Mouse (Mus musculus): ENCODE measurements at regions not wholly inside any gene's neighbourhood (a gene's known extent, or its start where the extent isn't known, plus 50 kb on each side); places are given as distances from the start of the nearest gene placed in this dataset.

DNA sequence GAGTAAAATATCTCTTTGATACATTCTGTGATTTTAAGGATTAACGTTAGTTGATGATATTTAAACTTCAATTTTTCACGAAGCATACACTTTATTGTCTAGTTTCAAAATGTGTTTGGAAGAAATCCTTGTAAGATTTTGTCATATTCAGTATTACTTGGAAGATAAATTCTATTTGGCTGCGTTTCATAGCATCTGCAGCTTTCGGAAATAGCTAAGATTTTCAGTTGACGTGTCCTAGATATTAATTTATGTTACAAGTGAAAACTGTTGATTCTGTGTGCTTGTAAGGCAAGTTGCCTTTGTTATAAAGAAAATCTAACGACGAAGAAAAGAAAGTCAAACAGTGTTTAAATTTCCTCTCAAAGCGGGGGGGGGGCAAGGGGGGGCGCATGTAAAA, 284.5 kb downstream of the Trim52 start:
- no peak overlapping the region for H3K27ac ChIP-seq
- TF ChIP-seq CTCF (IDR thresholded peaks at IDR 0.05), result no peak
- intact Hi-C loops (cut with DNase I), result no loop called here
- DNase-seq (ENCODE audit: extremely low spot score in 1 of 2, low spot score in 2 of 2), result no peak
- no peak overlapping the region for H3K4me3 ChIP-seq

DNA sequence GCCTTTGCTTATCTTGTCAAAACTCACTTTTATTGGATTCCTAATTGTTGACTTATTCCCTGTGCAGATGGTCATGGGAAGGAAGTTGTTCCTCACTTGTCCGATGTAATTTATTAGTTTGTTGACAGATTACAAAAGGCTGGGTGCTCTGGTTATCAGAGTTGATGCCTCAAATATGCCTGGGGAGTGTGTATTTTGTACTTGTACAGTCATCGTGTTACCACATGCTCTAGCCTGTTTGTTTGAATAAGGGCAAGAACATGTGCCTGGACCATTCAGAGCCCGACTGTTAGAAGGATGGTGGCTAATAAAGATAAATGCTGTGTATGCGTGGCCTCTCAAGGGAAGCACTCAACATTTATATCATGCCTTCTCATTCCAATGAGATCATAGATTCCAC, 288.0 kb downstream of the Trim52 start:
- intact Hi-C loops (cut with DNase I), result no loop called here
- no peak for TF ChIP-seq CTCF (IDR thresholded peaks at IDR 0.05)
- no peak overlapping the region for H3K4me3 ChIP-seq
- H3K27ac ChIP-seq, result no peak overlapping the region
- DNase-seq (ENCODE audit: extremely low spot score in 1 of 2, low spot score in 2 of 2), result no peak

DNA sequence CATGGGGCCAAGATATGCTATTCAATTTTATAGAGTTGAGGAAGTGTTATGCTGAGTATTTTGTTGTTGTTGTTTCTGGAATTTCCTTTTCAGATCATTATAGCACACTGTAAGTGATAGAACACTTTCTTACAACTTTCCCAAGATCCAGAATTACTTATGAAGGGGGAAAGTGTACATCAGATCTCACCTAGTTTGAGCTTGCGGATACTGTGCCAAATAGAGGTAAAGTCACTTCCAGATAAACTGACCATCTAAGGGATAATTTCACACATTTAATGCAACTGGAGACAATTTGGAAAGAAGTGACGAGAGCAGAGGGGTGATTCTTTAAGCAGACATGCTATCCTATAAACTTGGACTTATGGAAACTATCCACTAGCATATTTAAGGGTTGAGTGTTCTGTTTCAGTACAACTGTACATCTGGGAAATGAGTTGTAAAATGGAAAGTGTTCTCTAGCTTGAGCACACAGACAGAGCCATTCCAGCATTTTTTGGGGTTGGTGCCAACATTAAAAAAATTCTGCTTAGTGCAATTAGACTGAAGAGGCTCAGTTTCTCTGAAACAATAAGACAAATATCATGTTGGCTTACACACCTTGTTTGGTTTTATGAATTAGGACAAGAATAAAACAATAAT, 307.0 kb downstream of the Trim52 start:
- H3K27ac ChIP-seq, result no peak overlapping the region
- DNase-seq (ENCODE audit: extremely low spot score in 1 of 2, low spot score in 2 of 2), result no peak
- H3K4me3 ChIP-seq, result no peak overlapping the region
- intact Hi-C loops (cut with DNase I), result no loop called here
- no peak for TF ChIP-seq CTCF (IDR thresholded peaks at IDR 0.05)

- Histone ChIP-seq H3K4me3 (no peak overlapping the region), H3K27ac (no peak overlapping the region)
- DNase-seq (ENCODE audit: extremely low spot score in 1 of 2, low spot score in 2 of 2), result no peak
- intact Hi-C loops (cut with DNase I), result no loop called here
- no peak for TF ChIP-seq CTCF (IDR thresholded peaks at IDR 0.05)
These were observed 318.7 kb downstream of the Trim52 start for GRCm38 (mm10) chr14:106424714-106425113.

DNA sequence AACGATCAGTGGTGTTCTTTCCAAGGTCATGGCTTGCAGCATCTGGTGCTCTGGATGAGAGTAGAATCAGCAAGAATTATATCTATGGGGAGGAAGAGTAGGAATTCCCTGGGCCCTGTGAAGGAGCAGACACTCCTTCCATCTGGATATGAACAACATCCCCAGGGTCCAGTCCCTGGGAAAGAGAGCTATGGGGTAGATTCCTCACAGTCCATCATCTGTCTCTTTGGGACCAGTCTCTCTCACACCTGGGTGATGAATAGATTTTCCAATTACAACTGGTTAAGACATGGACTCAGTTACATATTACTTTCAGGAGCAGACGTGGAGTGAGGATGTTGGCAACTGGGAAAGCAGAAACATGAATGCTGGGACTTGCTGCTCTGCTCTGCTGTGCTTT, 322.6 kb downstream of the Trim52 start:
- TF ChIP-seq CTCF (IDR thresholded peaks at IDR 0.05), result no peak
- intact Hi-C loops (cut with DNase I), result no loop called here
- H3K27ac ChIP-seq, result no peak overlapping the region
- no peak for DNase-seq (ENCODE audit: extremely low spot score in 1 of 2, low spot score in 2 of 2)
- no peak overlapping the region for H3K4me3 ChIP-seq

GRCm38 (mm10) chr14:106439282-106439681, 333.3 kb downstream of the Trim52 start:
- intact Hi-C loops (cut with DNase I), result loop anchor here (2.0 kb wide), 1 partner anchor 62 kb away; no protein-coding TSS in a partner anchor
- DNase-seq (ENCODE audit: extremely low spot score in 1 of 2, low spot score in 2 of 2), result peak; percentile 56 to 65
- Histone ChIP-seq H3K4me3 (no peak overlapping the region), H3K27ac (no peak overlapping the region)
- TF ChIP-seq CTCF (IDR thresholded peaks at IDR 0.05), result peak; percentile 91

DNA sequence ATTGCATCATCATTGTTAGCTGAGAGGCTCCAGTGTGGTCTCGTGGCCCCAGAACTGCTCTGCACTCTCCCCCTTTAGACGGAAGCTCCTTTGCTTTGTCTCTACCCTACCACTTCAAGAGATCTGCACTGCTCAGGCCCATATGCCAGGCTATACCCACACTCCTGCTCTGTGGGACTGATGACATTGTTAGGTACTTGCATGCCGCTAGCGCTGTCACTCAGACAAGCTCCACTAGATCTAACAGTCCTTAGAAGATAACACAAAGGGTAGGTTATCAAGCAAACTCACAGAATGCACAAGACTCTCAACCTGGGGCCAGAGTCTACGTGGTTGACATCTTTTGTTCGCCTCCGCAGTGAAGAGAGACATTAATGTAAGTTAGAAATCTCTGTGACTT, 383.1 kb downstream of the Trim52 start:
- Histone ChIP-seq H3K27ac (no peak overlapping the region), H3K4me3 (no peak overlapping the region)
- DNase-seq (ENCODE audit: extremely low spot score in 1 of 2, low spot score in 2 of 2), result no peak
- intact Hi-C loops (cut with DNase I), result no loop called here
- no peak for TF ChIP-seq CTCF (IDR thresholded peaks at IDR 0.05)

GRCm38 (mm10) chr14:106491389-106491788, 385.4 kb downstream of the Trim52 start:
- no peak for TF ChIP-seq CTCF (IDR thresholded peaks at IDR 0.05)
- no peak overlapping the region for H3K27ac ChIP-seq
- intact Hi-C loops (cut with DNase I), result no loop called here
- no peak for DNase-seq (ENCODE audit: extremely low spot score in 1 of 2, low spot score in 2 of 2)
- H3K4me3 ChIP-seq, result no peak overlapping the region

- Histone ChIP-seq H3K4me3 (peak overlapping the region; percentile 36), H3K27ac (peak overlapping the region; percentile 33)
- intact Hi-C loops (cut with DNase I), result loop anchor here (2.0 to 10.0 kb wide), 4 partner anchors 62 to 1186 kb away; partner anchors contain the start of gene Spry2
- peak; percentile 90 for TF ChIP-seq CTCF (IDR thresholded peaks at IDR 0.05)
- DNase-seq (ENCODE audit: extremely low spot score in 1 of 2, low spot score in 2 of 2), result peak in 1 of 2 experiments; percentile 20
These were observed 394.5 kb downstream of the Trim52 start for GRCm38 (mm10) chr14:106500344-106501135.

- Histone ChIP-seq H3K4me3 (no peak overlapping the region), H3K27ac (peak overlapping the region; percentile 87)
- peak; percentile 28 to 50 for DNase-seq (ENCODE audit: extremely low spot score in 1 of 2, low spot score in 2 of 2)
- intact Hi-C loops (cut with DNase I), result loop anchor here (10.0 kb wide), 3 partner anchors 502 to 1192 kb away; partner anchors contain the start of gene Spry2
- TF ChIP-seq CTCF (IDR thresholded peaks at IDR 0.05), result no peak
These were observed 400.9 kb downstream of the Trim52 start for GRCm38 (mm10) chr14:106506921-106507320.

DNA sequence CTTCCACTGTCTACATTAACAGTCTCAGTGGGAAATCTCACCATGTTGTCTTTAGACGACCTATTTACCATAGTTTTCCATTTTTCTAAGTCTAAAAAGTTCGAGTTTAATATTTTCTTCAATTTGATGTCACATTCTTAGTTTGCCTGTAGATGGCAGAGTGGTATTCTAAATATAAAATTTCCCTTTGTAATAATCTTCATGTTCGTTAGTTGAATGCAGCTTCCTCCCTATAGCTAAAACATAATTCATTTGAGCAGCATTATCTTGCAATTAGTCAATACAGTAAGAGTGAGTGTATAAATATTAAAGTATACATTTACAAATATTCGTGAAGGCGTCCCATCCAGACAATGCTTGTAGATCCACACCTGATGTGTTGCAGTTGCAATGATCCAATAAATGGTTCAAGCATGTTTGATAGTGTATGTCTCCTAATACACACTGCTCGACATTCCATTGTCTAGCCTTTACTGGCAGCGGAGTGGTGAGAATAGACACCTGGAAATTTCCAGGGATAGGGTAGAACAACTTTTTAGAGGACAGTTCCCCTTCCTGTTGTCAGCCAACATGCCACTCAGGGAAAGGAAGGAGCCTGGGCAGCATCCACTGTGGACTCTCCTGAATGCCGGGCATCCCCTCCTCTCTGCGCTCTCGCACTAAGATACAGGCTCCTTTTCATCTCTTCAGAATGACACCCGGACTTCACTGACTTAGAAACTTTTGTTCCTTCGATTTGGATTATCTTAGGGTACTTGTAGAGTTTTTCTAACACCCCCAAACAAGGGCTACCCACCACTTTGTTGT, 412.8 kb downstream of the Trim52 start:
- no peak for DNase-seq (ENCODE audit: extremely low spot score in 1 of 2, low spot score in 2 of 2)
- Histone ChIP-seq H3K4me3 (no peak overlapping the region), H3K27ac (no peak overlapping the region)
- intact Hi-C loops (cut with DNase I), result no loop called here
- TF ChIP-seq CTCF (IDR thresholded peaks at IDR 0.05), result peak; percentile 53

DNA sequence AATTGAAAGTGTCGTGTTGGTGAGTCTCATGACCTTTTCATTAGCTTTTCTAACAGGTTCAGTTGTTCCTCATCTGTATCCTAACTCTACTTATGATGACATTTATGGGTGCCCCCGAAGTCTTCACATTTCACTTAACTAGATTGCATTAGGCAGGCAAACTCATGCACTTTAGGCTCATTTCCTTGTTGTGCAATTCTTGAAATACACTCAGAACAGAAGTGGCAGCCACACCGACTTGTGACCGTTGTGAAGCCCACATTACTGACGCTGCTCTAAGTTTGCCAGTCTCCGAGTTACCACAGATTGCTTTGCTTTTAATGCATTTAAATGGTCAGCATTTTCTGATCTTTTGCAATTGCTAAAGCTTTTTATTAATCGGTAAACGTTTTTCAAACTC, 414.8 kb downstream of the Trim52 start:
- intact Hi-C loops (cut with DNase I), result no loop called here
- DNase-seq (ENCODE audit: extremely low spot score in 1 of 2, low spot score in 2 of 2), result no peak
- Histone ChIP-seq H3K27ac (no peak overlapping the region), H3K4me3 (no peak overlapping the region)
- TF ChIP-seq CTCF (IDR thresholded peaks at IDR 0.05), result no peak

Measured in left cerebral cortex, adult 2 months (tissue).